Mouse (Mus musculus): ENCODE measurements around the gene Mepce. TPM values are rescaled to one million over a fixed set of nuclear protein-coding genes. Genes with fewer than 3 reads are reported as not detected.
A peak's percentile ranks its signal among the peaks of the same experiment; 100 is the strongest.

Gene Mepce
- polyA plus RNA-seq, 1 experiment = 42.9 TPM

- Histone ChIP-seq H3K27ac (ENCODE audit: insufficient read depth, low read depth, low read length) (no peak overlapping the region), H3K4me1 (ENCODE audit: control insufficient read depth, insufficient read depth, low read length) (peaks cover 14% of the 10 kb centered on the region), H3K36me3 (ENCODE audit: control insufficient read depth, insufficient read depth, low read length) (no peaks in the 10 kb centered on the region), H3K27me3 (replicated peaks; ENCODE audit: control insufficient read depth, insufficient read depth, low read length) (no peaks in the 10 kb centered on the region), H3K4me3 (ENCODE audit: insufficient read depth, low read depth, low read length) (no peak overlapping the region)
- TF ChIP-seq POLR2A (IDR thresholded peaks at IDR 0.05; ENCODE audit: low read depth, low read length) (no peak), CTCF (conservative IDR thresholded peaks at IDR 0.05; ENCODE audit: insufficient read depth, insufficient read length, low read depth, low read length) (no peak)
- DNase-seq = no peak
- WGBS = 93% methylated on average over 2 of the region's 2 CpGs
Observed at GRCm38 (mm10) chr5:137788946-137789531, 1.6 kb upstream of the Mepce start.

GRCm38 (mm10) chr5:137788171-137788570, 716 bp upstream of the Mepce start:
- DNase-seq = no peak
- Histone ChIP-seq H3K36me3 (ENCODE audit: control insufficient read depth, insufficient read depth, low read length) (no peaks in the 10 kb centered on the region), H3K4me1 (ENCODE audit: control insufficient read depth, insufficient read depth, low read length) (peaks cover 16% of the 10 kb centered on the region), H3K27me3 (replicated peaks; ENCODE audit: control insufficient read depth, insufficient read depth, low read length) (no peaks in the 10 kb centered on the region), H3K27ac (ENCODE audit: insufficient read depth, low read depth, low read length) (no peak overlapping the region), H3K4me3 (ENCODE audit: insufficient read depth, low read depth, low read length) (0 out of 2 replicates have a peak overlapping the region, but pooled peaks have one; percentile 3)
- WGBS = 65% methylated on average over 24 of the region's 24 CpGs
- no peak for TF ChIP-seq POLR2A (IDR thresholded peaks at IDR 0.05; ENCODE audit: low read depth, low read length)
- TF ChIP-seq CTCF (conservative IDR thresholded peaks at IDR 0.05; ENCODE audit: insufficient read depth, insufficient read length, low read depth, low read length) = no peak

- TF ChIP-seq POLR2A (IDR thresholded peaks at IDR 0.05; ENCODE audit: low read depth, low read length) (peak; percentile 98), CTCF (conservative IDR thresholded peaks at IDR 0.05; ENCODE audit: insufficient read depth, insufficient read length, low read depth, low read length) (no peak)
- Histone ChIP-seq H3K36me3 (ENCODE audit: control insufficient read depth, insufficient read depth, low read length) (no peaks in the 10 kb centered on the region; the same call in 1 of the 2 replicates), H3K4me3 (ENCODE audit: insufficient read depth, low read depth, low read length) (peak overlapping the region; percentile 61), H3K27me3 (replicated peaks; ENCODE audit: control insufficient read depth, insufficient read depth, low read length) (no peaks in the 10 kb centered on the region), H3K27ac (ENCODE audit: insufficient read depth, low read depth, low read length) (peak overlapping the region; percentile 97), H3K4me1 (ENCODE audit: control insufficient read depth, insufficient read depth, low read length) (peaks cover 16% of the 10 kb centered on the region)
- under 1% methylated on average over 79 of the region's 79 CpGs for WGBS
- peak; percentile 100 for DNase-seq
Observed at GRCm38 (mm10) chr5:137786109-137786942, 1.1 kb downstream of the Mepce start.

GRCm38 (mm10) chr5:137785164-137786031, 2.1 kb downstream of the Mepce start:
- Histone ChIP-seq H3K27me3 (replicated peaks; ENCODE audit: control insufficient read depth, insufficient read depth, low read length) (no peaks in the 10 kb centered on the region), H3K4me1 (ENCODE audit: control insufficient read depth, insufficient read depth, low read length) (peaks cover 16% of the 10 kb centered on the region), H3K27ac (ENCODE audit: insufficient read depth, low read depth, low read length) (peak overlapping the region; percentile 97), H3K4me3 (ENCODE audit: insufficient read depth, low read depth, low read length) (peak overlapping the region; percentile 61), H3K36me3 (ENCODE audit: control insufficient read depth, insufficient read depth, low read length) (no peaks in the 10 kb centered on the region; the same call in 1 of the 2 replicates)
- no peak for TF ChIP-seq POLR2A (IDR thresholded peaks at IDR 0.05; ENCODE audit: low read depth, low read length)
- no peak for TF ChIP-seq CTCF (conservative IDR thresholded peaks at IDR 0.05; ENCODE audit: insufficient read depth, insufficient read length, low read depth, low read length)
- DNase-seq = no peak
- WGBS = 2% methylated on average over 59 of the region's 62 CpGs

GRCm38 (mm10) chr5:137784546-137784945, 2.9 kb downstream of the Mepce start:
- Histone ChIP-seq H3K27me3 (replicated peaks; ENCODE audit: control insufficient read depth, insufficient read depth, low read length) (no peaks in the 10 kb centered on the region), H3K4me1 (ENCODE audit: control insufficient read depth, insufficient read depth, low read length) (peaks cover 20% of the 10 kb centered on the region), H3K27ac (ENCODE audit: insufficient read depth, low read depth, low read length) (no peak overlapping the region), H3K36me3 (ENCODE audit: control insufficient read depth, insufficient read depth, low read length) (no peaks in the 10 kb centered on the region; the same call in 1 of the 2 replicates), H3K4me3 (ENCODE audit: insufficient read depth, low read depth, low read length) (peak overlapping the region; percentile 61; the same call in 1 of the 2 replicates)
- TF ChIP-seq CTCF (conservative IDR thresholded peaks at IDR 0.05; ENCODE audit: insufficient read depth, insufficient read length, low read depth, low read length) (no peak), POLR2A (IDR thresholded peaks at IDR 0.05; ENCODE audit: low read depth, low read length) (no peak)
- 45% methylated on average over 14 of the region's 14 CpGs for WGBS
- no peak for DNase-seq

- DNase-seq = no peak
Observed at GRCm38 (mm10) chr5:137783901-137784540, 3.4 kb downstream of the Mepce start.

More at GRCm38 (mm10) chr5:137783901-137784540, 3.4 kb downstream of the Mepce start:
- no peak for TF ChIP-seq CTCF (conservative IDR thresholded peaks at IDR 0.05; ENCODE audit: insufficient read depth, insufficient read length, low read depth, low read length)
- no peak for TF ChIP-seq POLR2A (IDR thresholded peaks at IDR 0.05; ENCODE audit: low read depth, low read length)
- H3K4me3 ChIP-seq (ENCODE audit: insufficient read depth, low read depth, low read length) = no peak overlapping the region
- H3K27ac ChIP-seq (ENCODE audit: insufficient read depth, low read depth, low read length) = no peak overlapping the region
- 38% methylated on average over 9 of the region's 9 CpGs for WGBS
- H3K36me3 ChIP-seq (ENCODE audit: control insufficient read depth, insufficient read depth, low read length) = no peaks in the 10 kb centered on the region; the same call in 1 of the 2 replicates
- no peaks in the 10 kb centered on the region for H3K27me3 ChIP-seq (replicated peaks; ENCODE audit: control insufficient read depth, insufficient read depth, low read length)
- H3K4me1 ChIP-seq (ENCODE audit: control insufficient read depth, insufficient read depth, low read length) = peaks cover 20% of the 10 kb centered on the region
